Mouse (Mus musculus): ENCODE data around the gene Cpne5. TPM values are rescaled to one million over a fixed set of nuclear protein-coding genes. Genes with fewer than 3 reads are reported as not detected.

The Cpne5 gene
- polyA plus RNA-seq, 1 experiment from 2014 or later, result 5.3 TPM

- no peak overlapping the region for H3K4me3 ChIP-seq (replicated peaks; ENCODE audit: low read depth, low read length)
- H3K4me2 ChIP-seq (ENCODE audit: low read length), result no peak overlapping the region
- DNase-seq (ENCODE audit: low spot score) (no peak), ATAC-seq (replicated peaks; ENCODE audit: low FRiP score, low read depth) (no peak)
- H3K27ac ChIP-seq, result no peak overlapping the region
- TF ChIP-seq CTCF (IDR thresholded peaks at IDR 0.05; ENCODE audit: low read depth), result no peak
- WGBS, result 55% methylated on average over 5 of the region's 5 CpGs
- no peaks in the 10 kb centered on the region for H3K36me3 ChIP-seq (ENCODE audit: insufficient read depth, low read length)
- no peak overlapping the region for H3K9ac ChIP-seq (ENCODE audit: low read depth, low read length)
- no peaks in the 10 kb centered on the region for H3K9me3 ChIP-seq (replicated peaks; ENCODE audit: low read length)
- no peaks in the 10 kb centered on the region for H3K4me1 ChIP-seq (replicated peaks; ENCODE audit: insufficient read depth, low read length)
- no peaks in the 10 kb centered on the region for H3K27me3 ChIP-seq (ENCODE audit: insufficient read depth, low read length)
These were observed 108.6 kb downstream of the Cpne5 start for GRCm38 (mm10) chr17:29129341-29129740.

- Histone ChIP-seq H3K9ac (ENCODE audit: low read depth, low read length) (no peak overlapping the region), H3K4me2 (ENCODE audit: low read length) (no peak overlapping the region), H3K36me3 (ENCODE audit: insufficient read depth, low read length) (no peaks in the 10 kb centered on the region), H3K4me1 (replicated peaks; ENCODE audit: insufficient read depth, low read length) (no peaks in the 10 kb centered on the region), H3K27me3 (ENCODE audit: insufficient read depth, low read length) (no peaks in the 10 kb centered on the region), H3K9me3 (replicated peaks; ENCODE audit: low read length) (no peaks in the 10 kb centered on the region), H3K27ac (no peak overlapping the region), H3K4me3 (replicated peaks; ENCODE audit: low read depth, low read length) (no peak overlapping the region)
- DNase-seq (ENCODE audit: low spot score) (no peak), ATAC-seq (replicated peaks; ENCODE audit: low FRiP score, low read depth) (no peak)
- TF ChIP-seq CTCF (IDR thresholded peaks at IDR 0.05; ENCODE audit: low read depth), result no peak
- WGBS, result 98% methylated on average over 3 of the region's 3 CpGs
These were observed 111.4 kb downstream of the Cpne5 start for GRCm38 (mm10) chr17:29126561-29126960.

- WGBS, result 28% methylated on average over 6 of the region's 6 CpGs
- peak; percentile 32; the same call in 1 of the 2 replicates for TF ChIP-seq CTCF (IDR thresholded peaks at IDR 0.05; ENCODE audit: low read depth)
- no peaks in the 10 kb centered on the region for H3K27me3 ChIP-seq (ENCODE audit: insufficient read depth, low read length)
- no peak overlapping the region for H3K9ac ChIP-seq (ENCODE audit: low read depth, low read length)
- no peaks in the 10 kb centered on the region for H3K36me3 ChIP-seq (ENCODE audit: insufficient read depth, low read length)
- peak overlapping the region; percentile 47 for H3K27ac ChIP-seq
- peak; percentile 83 for ATAC-seq (replicated peaks; ENCODE audit: low FRiP score, low read depth)
- no peaks in the 10 kb centered on the region for H3K4me1 ChIP-seq (replicated peaks; ENCODE audit: insufficient read depth, low read length)
- H3K4me3 ChIP-seq (replicated peaks; ENCODE audit: low read depth, low read length), result no peak overlapping the region
- no peaks in the 10 kb centered on the region for H3K9me3 ChIP-seq (replicated peaks; ENCODE audit: low read length)
- peak; percentile 89 for DNase-seq (ENCODE audit: low spot score)
- no peak overlapping the region for H3K4me2 ChIP-seq (ENCODE audit: low read length)
These were observed 114.3 kb downstream of the Cpne5 start for GRCm38 (mm10) chr17:29123578-29124174.

- DNase-seq (ENCODE audit: low spot score), result peak; percentile 41
These were observed 115.2 kb downstream of the Cpne5 start for GRCm38 (mm10) chr17:29122817-29123216.

GRCm38 (mm10) chr17:29120666-29121065 is 117.3 kb downstream of the Cpne5 start:
- no peak for DNase-seq (ENCODE audit: low spot score)

More at GRCm38 (mm10) chr17:29122817-29123216, 115.2 kb downstream of the Cpne5 start:
- peak overlapping the region; percentile 47 for H3K27ac ChIP-seq
- no peak overlapping the region for H3K9ac ChIP-seq (ENCODE audit: low read depth, low read length)
- no peak overlapping the region for H3K4me2 ChIP-seq (ENCODE audit: low read length)
- no peak overlapping the region for H3K4me3 ChIP-seq (replicated peaks; ENCODE audit: low read depth, low read length)
- no peak for TF ChIP-seq CTCF (IDR thresholded peaks at IDR 0.05; ENCODE audit: low read depth)
- no peaks in the 10 kb centered on the region for H3K4me1 ChIP-seq (replicated peaks; ENCODE audit: insufficient read depth, low read length)
- H3K9me3 ChIP-seq (replicated peaks; ENCODE audit: low read length), result no peaks in the 10 kb centered on the region
- peak; percentile 70 for ATAC-seq (replicated peaks; ENCODE audit: low FRiP score, low read depth)
- no peaks in the 10 kb centered on the region for H3K27me3 ChIP-seq (ENCODE audit: insufficient read depth, low read length)
- H3K36me3 ChIP-seq (ENCODE audit: insufficient read depth, low read length), result no peaks in the 10 kb centered on the region
- 42% methylated on average over 6 of the region's 6 CpGs for WGBS

GRCm38 (mm10) chr17:29118057-29118456 is 119.9 kb downstream of the Cpne5 start:
- DNase-seq (ENCODE audit: low spot score), result no peak
- H3K9me3 ChIP-seq (replicated peaks; ENCODE audit: low read length), result no peaks in the 10 kb centered on the region
- H3K4me3 ChIP-seq (replicated peaks; ENCODE audit: low read depth, low read length), result no peak overlapping the region
- WGBS, result 35% methylated on average over 5 of the region's 5 CpGs
- H3K36me3 ChIP-seq (ENCODE audit: insufficient read depth, low read length), result no peaks in the 10 kb centered on the region
- H3K9ac ChIP-seq (ENCODE audit: low read depth, low read length), result no peak overlapping the region
- TF ChIP-seq CTCF (IDR thresholded peaks at IDR 0.05; ENCODE audit: low read depth), result no peak
- no peaks in the 10 kb centered on the region for H3K27me3 ChIP-seq (ENCODE audit: insufficient read depth, low read length)
- no peaks in the 10 kb centered on the region for H3K4me1 ChIP-seq (replicated peaks; ENCODE audit: insufficient read depth, low read length)
- no peak overlapping the region for H3K27ac ChIP-seq
- no peak for ATAC-seq (replicated peaks; ENCODE audit: low FRiP score, low read depth)
- no peak overlapping the region for H3K4me2 ChIP-seq (ENCODE audit: low read length)

More at GRCm38 (mm10) chr17:29120666-29121065, 117.3 kb downstream of the Cpne5 start:
- H3K4me3 ChIP-seq (replicated peaks; ENCODE audit: low read depth, low read length), result no peak overlapping the region
- no peak for ATAC-seq (replicated peaks; ENCODE audit: low FRiP score, low read depth)
- no peaks in the 10 kb centered on the region for H3K36me3 ChIP-seq (ENCODE audit: insufficient read depth, low read length)
- no peak overlapping the region for H3K27ac ChIP-seq
- no peak overlapping the region for H3K9ac ChIP-seq (ENCODE audit: low read depth, low read length)
- H3K27me3 ChIP-seq (ENCODE audit: insufficient read depth, low read length), result no peaks in the 10 kb centered on the region
- H3K4me2 ChIP-seq (ENCODE audit: low read length), result no peak overlapping the region
- no peaks in the 10 kb centered on the region for H3K9me3 ChIP-seq (replicated peaks; ENCODE audit: low read length)
- H3K4me1 ChIP-seq (replicated peaks; ENCODE audit: insufficient read depth, low read length), result no peaks in the 10 kb centered on the region
- WGBS, result 52% methylated on average over 12 of the region's 12 CpGs
- no peak for TF ChIP-seq CTCF (IDR thresholded peaks at IDR 0.05; ENCODE audit: low read depth)
